Mouse (Mus musculus) heart, embryonic 13.5 days (tissue): ENCODE results near the gene A530032D15Rik. TPM values are rescaled to one million over a fixed set of nuclear protein-coding genes. Genes with fewer than 3 reads are reported as not detected.
"Not testable (repeated sequence)": the region's sequence is repeated elsewhere in the genome, so short reads cannot be mapped to it uniquely, and the experiment has no call there.

Experiments used
- ATAC-seq: fragments of 200-750 bp; cut with Nextera tagmentation; 2 replicates; pipeline ENCODE4 v1.8.0; 2017; ENCODE audit warnings: moderate TSS enrichment; ENCODE audit not compliant: insufficient number of reproducible peaks, low FRiP score, low TSS enrichment; ENCODE audit errors: extremely low read depth
- H3K27ac ChIP-seq: fragments of 300-500 bp; sonication (generic); replicated peaks from 2 replicates; pipeline ENCODE4 v1.5.1; 2015; ENCODE audit warnings: moderate library complexity, mild to moderate bottlenecking, inconsistent platforms
- H3K27me3 ChIP-seq: fragments of 300-500 bp; sonication (generic); replicated peaks from 2 replicates; pipeline ENCODE4 v1.6.1; 2015; ENCODE audit warnings: mild to moderate bottlenecking, inconsistent platforms
- H3K36me3 ChIP-seq: fragments of 300-500 bp; sonication (generic); 2 replicates; pipeline ENCODE4 v1.6.1; 2015; ENCODE audit warnings: mild to moderate bottlenecking, inconsistent platforms
- H3K4me1 ChIP-seq: fragments of 300-500 bp; sonication (generic); 2 replicates; pipeline ENCODE4 v1.6.1; 2015; ENCODE audit warnings: inconsistent platforms
- H3K4me2 ChIP-seq: fragments of 300-500 bp; sonication (generic); 2 replicates; pipeline ENCODE4 v1.6.1; 2015; ENCODE audit warnings: inconsistent platforms, mild to moderate bottlenecking, moderate library complexity
- H3K4me3 ChIP-seq: fragments of 300-500 bp; sonication (generic); 2 replicates; pipeline ENCODE4 v1.5.1; 2015; ENCODE audit warnings: moderate library complexity, mild to moderate bottlenecking, inconsistent platforms
- H3K9ac ChIP-seq: fragments of 300-500 bp; sonication (generic); 2 replicates; pipeline ENCODE4 v1.6.1; 2015; ENCODE audit warnings: inconsistent platforms, mild to moderate bottlenecking, moderate library complexity
- H3K9me3 ChIP-seq: fragments of 300-500 bp; sonication (generic); 2 replicates; pipeline ENCODE4 v1.6.1; 2016; ENCODE audit warnings: inconsistent platforms
- WGBS: fragments of 180-500 bp; shearing (Covaris S2); methylation state at CpG from one replicate; pipeline ENCODE4 v1.1.7; 2015; ENCODE audit warnings: mixed read lengths; 5-methylcytosine and 5-hydroxymethylcytosine counted together
- polyA plus RNA-seq: library from polyadenylated mRNA; unstranded; fragments of >200 nt; fragmentation: Nextera tagmentation; extraction: Ambion mirVana; gene quantifications from 2 replicates; pipeline ENCODE4 v1.2.1, GENCODE M21; 2015

Gene A530032D15Rik
- not detected in 2 replicates for polyA plus RNA-seq

- H3K9ac ChIP-seq, H3K4me2 ChIP-seq, H3K36me3 ChIP-seq, H3K27me3 ChIP-seq, H3K9me3 ChIP-seq, ATAC-seq, H3K4me1 ChIP-seq, H3K27ac ChIP-seq, H3K4me3 ChIP-seq: not testable (repeated sequence)
- no CpG with 5 or more reads among the region's 7 CpGs for WGBS
Observed at GRCm38 (mm10) chr1:85109753-85110152, at the start of gene A530032D15Rik. Gene A530032D15Rik (minus strand): TSS chr1:85109853.

- not testable (repeated sequence) for H3K4me3 ChIP-seq, H3K4me1 ChIP-seq, H3K9ac ChIP-seq, H3K27ac ChIP-seq, H3K9me3 ChIP-seq, H3K36me3 ChIP-seq, H3K4me2 ChIP-seq, ATAC-seq, H3K27me3 ChIP-seq
- 69% methylated on average over 4 of the region's 5 CpGs for WGBS
Observed at GRCm38 (mm10) chr1:85155151-85155550, 45.5 kb upstream of the A530032D15Rik start.

- ATAC-seq, H3K27ac ChIP-seq, H3K36me3 ChIP-seq, H3K9me3 ChIP-seq, H3K4me3 ChIP-seq, H3K27me3 ChIP-seq, H3K4me2 ChIP-seq, H3K9ac ChIP-seq, H3K4me1 ChIP-seq: not testable (repeated sequence)
- WGBS = 81% methylated on average over 21 of the region's 22 CpGs
Observed at GRCm38 (mm10) chr1:85133671-85134070, 24.0 kb upstream of the A530032D15Rik start.

- not testable (repeated sequence) for ATAC-seq, H3K4me3 ChIP-seq, H3K4me1 ChIP-seq, H3K9ac ChIP-seq, H3K27me3 ChIP-seq, H3K27ac ChIP-seq, H3K9me3 ChIP-seq, H3K36me3 ChIP-seq, H3K4me2 ChIP-seq
- 83% methylated on average over 4 of the region's 4 CpGs for WGBS
Observed at GRCm38 (mm10) chr1:85121841-85122240, 12.2 kb upstream of the A530032D15Rik start.

GRCm38 (mm10) chr1:85118341-85118740, 8.7 kb upstream of the A530032D15Rik start:
- H3K9ac ChIP-seq, H3K27ac ChIP-seq, H3K4me3 ChIP-seq, H3K27me3 ChIP-seq, H3K4me2 ChIP-seq, H3K4me1 ChIP-seq, H3K36me3 ChIP-seq, H3K9me3 ChIP-seq, ATAC-seq: not testable (repeated sequence)
- WGBS = 72% methylated on average over 6 of the region's 6 CpGs

- 58% methylated on average over 4 of the region's 6 CpGs for WGBS
- ATAC-seq = not testable (repeated sequence)
Observed at GRCm38 (mm10) chr1:85117537-85117936, 7.9 kb upstream of the A530032D15Rik start.

GRCm38 (mm10) chr1:85114666-85115402, 5.2 kb upstream of the A530032D15Rik start:
- not testable (repeated sequence) for H3K4me1 ChIP-seq, H3K27ac ChIP-seq, H3K9me3 ChIP-seq, H3K4me3 ChIP-seq, ATAC-seq, H3K27me3 ChIP-seq, H3K9ac ChIP-seq, H3K36me3 ChIP-seq, H3K4me2 ChIP-seq
- 50% methylated on average over 6 of the region's 6 CpGs for WGBS

More at GRCm38 (mm10) chr1:85117537-85117936, 7.9 kb upstream of the A530032D15Rik start:
- not testable (repeated sequence) for H3K27ac ChIP-seq, H3K27me3 ChIP-seq, H3K4me3 ChIP-seq, H3K4me1 ChIP-seq, H3K4me2 ChIP-seq, H3K9ac ChIP-seq, H3K36me3 ChIP-seq, H3K9me3 ChIP-seq

GRCm38 (mm10) chr1:85114078-85114477, 4.4 kb upstream of the A530032D15Rik start:
- H3K4me1 ChIP-seq = not testable (repeated sequence)

GRCm38 (mm10) chr1:85112889-85113288, 3.2 kb upstream of the A530032D15Rik start:
- WGBS = 56% methylated on average over 2 of the region's 5 CpGs
- not testable (repeated sequence) for H3K36me3 ChIP-seq, H3K4me1 ChIP-seq, H3K4me2 ChIP-seq, H3K4me3 ChIP-seq, H3K27me3 ChIP-seq, ATAC-seq, H3K9me3 ChIP-seq, H3K27ac ChIP-seq, H3K9ac ChIP-seq

More at GRCm38 (mm10) chr1:85114078-85114477, 4.4 kb upstream of the A530032D15Rik start:
- H3K9me3 ChIP-seq, H3K36me3 ChIP-seq, H3K4me3 ChIP-seq, ATAC-seq, H3K4me2 ChIP-seq, H3K27me3 ChIP-seq, H3K9ac ChIP-seq, H3K27ac ChIP-seq: not testable (repeated sequence)
- 70% methylated on average over 3 of the region's 3 CpGs for WGBS

GRCm38 (mm10) chr1:85112266-85112665, 2.6 kb upstream of the A530032D15Rik start:
- H3K36me3 ChIP-seq, H3K4me1 ChIP-seq, H3K27ac ChIP-seq, H3K9ac ChIP-seq, H3K9me3 ChIP-seq, H3K4me2 ChIP-seq, H3K27me3 ChIP-seq, ATAC-seq, H3K4me3 ChIP-seq: not testable (repeated sequence)
- WGBS = 76% methylated on average over 7 of the region's 7 CpGs

- WGBS = 49% methylated on average over 10 of the region's 10 CpGs
- H3K36me3 ChIP-seq, H3K27me3 ChIP-seq, H3K4me2 ChIP-seq, ATAC-seq, H3K9me3 ChIP-seq, H3K27ac ChIP-seq, H3K4me3 ChIP-seq, H3K9ac ChIP-seq, H3K4me1 ChIP-seq: not testable (repeated sequence)
Observed at GRCm38 (mm10) chr1:85111572-85111971, 1.9 kb upstream of the A530032D15Rik start.

GRCm38 (mm10) chr1:85110876-85111275, 1.2 kb upstream of the A530032D15Rik start:
- not testable (repeated sequence) for ATAC-seq, H3K9ac ChIP-seq, H3K4me2 ChIP-seq, H3K9me3 ChIP-seq, H3K4me3 ChIP-seq, H3K27ac ChIP-seq, H3K36me3 ChIP-seq, H3K4me1 ChIP-seq, H3K27me3 ChIP-seq
- 61% methylated on average over 3 of the region's 3 CpGs for WGBS
